Mouse (Mus musculus): ENCODE data around the gene Nsdhl. TPM values are rescaled to one million over a fixed set of nuclear protein-coding genes. Genes with fewer than 3 reads are reported as not detected.

Gene Nsdhl
- polyA plus RNA-seq, 1 experiment from 2014 or later = 45.0 TPM

GRCm38 (mm10) chrX:72921391-72921790, 3.0 kb downstream of the Nsdhl start:
- H3K4me3 ChIP-seq (ENCODE audit: low read depth, low read length) = no peak overlapping the region
- no peaks in the 10 kb centered on the region for H3K9me3 ChIP-seq (replicated peaks; ENCODE audit: control insufficient read depth, low read length)
- no peak overlapping the region for H3K27ac ChIP-seq (ENCODE audit: low read depth, low read length)
- ATAC-seq = no peak
- H3K27me3 ChIP-seq (replicated peaks; ENCODE audit: control insufficient read depth, insufficient read depth, low read length) = no peaks in the 10 kb centered on the region
- WGBS = 78% methylated on average over 2 of the region's 2 CpGs
- H3K4me1 ChIP-seq (ENCODE audit: control insufficient read depth, insufficient read depth, low read length) = 0 out of 2 replicates have a peak, but pooled peaks cover 3% of the 10 kb centered on the region
- no peak overlapping the region for H3K4me2 ChIP-seq (ENCODE audit: low read length)
- peaks cover 3% of the 10 kb centered on the region for H3K36me3 ChIP-seq (ENCODE audit: control insufficient read depth, insufficient read depth, low read length)
- H3K9ac ChIP-seq (ENCODE audit: low read length) = no peak overlapping the region
- no peak for DNase-seq (ENCODE audit: low spot score)

- Histone ChIP-seq H3K36me3 (ENCODE audit: control insufficient read depth, insufficient read depth, low read length) (peaks cover 17% of the 10 kb centered on the region), H3K4me1 (ENCODE audit: control insufficient read depth, insufficient read depth, low read length) (no peaks in the 10 kb centered on the region)
Measured at GRCm38 (mm10) chrX:72953464-72953863, 35.1 kb downstream of the Nsdhl start.

DNA sequence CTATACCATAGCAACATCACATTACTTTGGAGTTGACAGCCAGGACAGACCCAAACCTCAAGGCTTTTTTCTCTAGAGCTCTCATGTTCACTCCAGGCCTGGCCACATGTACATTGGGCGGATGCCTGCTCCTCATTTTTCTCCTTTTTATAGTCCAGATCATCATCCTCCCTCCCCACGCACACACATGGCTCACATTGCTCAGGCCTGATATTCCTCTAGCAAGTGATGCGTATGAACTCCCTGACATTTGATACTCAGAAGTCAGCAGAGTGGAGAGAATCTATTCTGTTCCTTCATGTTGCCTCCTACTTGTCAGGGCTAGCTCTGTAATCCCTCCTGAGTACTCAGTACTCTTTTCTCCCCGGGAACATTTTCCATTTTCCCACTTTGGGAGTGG, 38.1 kb downstream of the Nsdhl start:
- Histone ChIP-seq H3K36me3 (ENCODE audit: control insufficient read depth, insufficient read depth, low read length) (peaks cover 21% of the 10 kb centered on the region), H3K4me1 (ENCODE audit: control insufficient read depth, insufficient read depth, low read length) (no peaks in the 10 kb centered on the region), H3K27ac (ENCODE audit: low read depth, low read length) (no peak overlapping the region), H3K4me3 (ENCODE audit: low read depth, low read length) (no peak overlapping the region), H3K9ac (ENCODE audit: low read length) (no peak overlapping the region), H3K27me3 (replicated peaks; ENCODE audit: control insufficient read depth, insufficient read depth, low read length) (no peaks in the 10 kb centered on the region), H3K9me3 (replicated peaks; ENCODE audit: control insufficient read depth, low read length) (no peaks in the 10 kb centered on the region), H3K4me2 (ENCODE audit: low read length) (no peak overlapping the region)
- WGBS = 86% methylated on average over 4 of the region's 4 CpGs
- DNase-seq (ENCODE audit: low spot score) = no peak
- ATAC-seq = no peak

More at GRCm38 (mm10) chrX:72953464-72953863, 35.1 kb downstream of the Nsdhl start:
- Histone ChIP-seq H3K9ac (ENCODE audit: low read length) (no peak overlapping the region), H3K27ac (ENCODE audit: low read depth, low read length) (no peak overlapping the region), H3K27me3 (replicated peaks; ENCODE audit: control insufficient read depth, insufficient read depth, low read length) (no peaks in the 10 kb centered on the region), H3K9me3 (replicated peaks; ENCODE audit: control insufficient read depth, low read length) (no peaks in the 10 kb centered on the region), H3K4me3 (ENCODE audit: low read depth, low read length) (no peak overlapping the region), H3K4me2 (ENCODE audit: low read length) (no peak overlapping the region)
- no peak for ATAC-seq
- no peak for DNase-seq (ENCODE audit: low spot score)
- WGBS = 79% methylated on average over 4 of the region's 4 CpGs

DNA sequence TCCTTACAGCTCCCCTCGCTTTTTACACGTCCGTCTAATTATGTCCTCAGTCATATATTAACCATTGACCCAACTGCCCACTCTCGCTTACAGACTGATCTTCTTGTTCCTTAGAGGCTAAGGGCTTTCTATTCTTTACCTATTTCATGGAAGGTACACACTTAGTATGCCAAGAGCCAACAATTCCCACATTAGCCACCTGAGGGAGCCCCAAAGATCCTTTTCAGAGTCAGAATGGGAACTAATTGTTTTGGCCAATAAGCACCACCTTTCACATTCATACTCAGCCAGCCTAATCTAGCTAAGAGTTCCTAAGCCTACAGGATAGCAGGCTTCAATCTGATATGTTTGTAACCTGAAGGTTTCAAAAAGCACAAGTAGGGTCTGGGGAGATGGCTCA, 42.1 kb downstream of the Nsdhl start:
- Histone ChIP-seq H3K4me2 (ENCODE audit: low read length) (no peak overlapping the region), H3K4me3 (ENCODE audit: low read depth, low read length) (no peak overlapping the region), H3K9ac (ENCODE audit: low read length) (no peak overlapping the region), H3K27me3 (replicated peaks; ENCODE audit: control insufficient read depth, insufficient read depth, low read length) (no peaks in the 10 kb centered on the region), H3K36me3 (ENCODE audit: control insufficient read depth, insufficient read depth, low read length) (peaks cover 13% of the 10 kb centered on the region; the same call in 1 of the 2 replicates), H3K4me1 (ENCODE audit: control insufficient read depth, insufficient read depth, low read length) (no peaks in the 10 kb centered on the region), H3K27ac (ENCODE audit: low read depth, low read length) (no peak overlapping the region), H3K9me3 (replicated peaks; ENCODE audit: control insufficient read depth, low read length) (no peaks in the 10 kb centered on the region)
- WGBS = 80% methylated on average over 4 of the region's 4 CpGs
- no peak for ATAC-seq
- no peak for DNase-seq (ENCODE audit: low spot score)

- whole genome bisulfite sequencing = 71% methylated on average over 3 of the region's 3 CpGs
Measured at GRCm38 (mm10) chrX:72961511-72961910, 43.2 kb downstream of the Nsdhl start.

GRCm38 (mm10) chrX:72962743-72963142, 44.4 kb downstream of the Nsdhl start:
- H3K27ac ChIP-seq (ENCODE audit: low read depth, low read length) = no peak overlapping the region
- 77% methylated on average over 3 of the region's 3 CpGs for WGBS
- H3K4me1 ChIP-seq (ENCODE audit: control insufficient read depth, insufficient read depth, low read length) = no peaks in the 10 kb centered on the region
- H3K9ac ChIP-seq (ENCODE audit: low read length) = no peak overlapping the region
- H3K4me3 ChIP-seq (ENCODE audit: low read depth, low read length) = no peak overlapping the region
- no peak overlapping the region for H3K4me2 ChIP-seq (ENCODE audit: low read length)
- no peak for DNase-seq (ENCODE audit: low spot score)
- peaks cover 5% of the 10 kb centered on the region; the same call in 1 of the 2 replicates for H3K36me3 ChIP-seq (ENCODE audit: control insufficient read depth, insufficient read depth, low read length)
- ATAC-seq = no peak
- H3K9me3 ChIP-seq (replicated peaks; ENCODE audit: control insufficient read depth, low read length) = no peaks in the 10 kb centered on the region
- H3K27me3 ChIP-seq (replicated peaks; ENCODE audit: control insufficient read depth, insufficient read depth, low read length) = no peaks in the 10 kb centered on the region

More at GRCm38 (mm10) chrX:72961511-72961910, 43.2 kb downstream of the Nsdhl start:
- Histone ChIP-seq H3K27me3 (replicated peaks; ENCODE audit: control insufficient read depth, insufficient read depth, low read length) (no peaks in the 10 kb centered on the region), H3K9me3 (replicated peaks; ENCODE audit: control insufficient read depth, low read length) (no peaks in the 10 kb centered on the region), H3K4me2 (ENCODE audit: low read length) (no peak overlapping the region), H3K9ac (ENCODE audit: low read length) (no peak overlapping the region), H3K4me3 (ENCODE audit: low read depth, low read length) (no peak overlapping the region), H3K36me3 (ENCODE audit: control insufficient read depth, insufficient read depth, low read length) (peaks cover 9% of the 10 kb centered on the region; the same call in 1 of the 2 replicates), H3K27ac (ENCODE audit: low read depth, low read length) (no peak overlapping the region), H3K4me1 (ENCODE audit: control insufficient read depth, insufficient read depth, low read length) (no peaks in the 10 kb centered on the region)
- DNase-seq (ENCODE audit: low spot score) = no peak
- ATAC-seq = no peak

DNA sequence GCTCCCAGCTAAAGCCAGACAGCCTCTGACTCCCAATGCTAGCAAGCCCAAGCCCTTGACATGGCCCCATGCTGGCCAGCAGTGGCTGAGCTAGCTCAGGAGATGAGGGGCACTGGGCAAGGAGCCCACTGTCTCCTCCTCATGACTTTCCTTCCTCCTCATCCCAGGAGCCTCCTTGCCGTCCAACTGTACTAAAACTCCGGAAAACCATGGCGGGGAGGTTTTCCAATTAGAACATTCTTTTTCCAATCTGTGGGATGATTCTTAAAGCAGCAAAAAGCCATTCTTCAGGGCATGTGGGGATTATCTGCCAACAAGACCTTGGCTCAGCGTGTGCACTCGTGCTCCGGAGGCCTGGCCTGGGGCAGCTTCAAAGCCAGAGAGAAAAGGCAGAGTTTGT, 64.5 kb downstream of the Nsdhl start:
- WGBS = 68% methylated on average over 6 of the region's 6 CpGs
- ATAC-seq = no peak

DNA sequence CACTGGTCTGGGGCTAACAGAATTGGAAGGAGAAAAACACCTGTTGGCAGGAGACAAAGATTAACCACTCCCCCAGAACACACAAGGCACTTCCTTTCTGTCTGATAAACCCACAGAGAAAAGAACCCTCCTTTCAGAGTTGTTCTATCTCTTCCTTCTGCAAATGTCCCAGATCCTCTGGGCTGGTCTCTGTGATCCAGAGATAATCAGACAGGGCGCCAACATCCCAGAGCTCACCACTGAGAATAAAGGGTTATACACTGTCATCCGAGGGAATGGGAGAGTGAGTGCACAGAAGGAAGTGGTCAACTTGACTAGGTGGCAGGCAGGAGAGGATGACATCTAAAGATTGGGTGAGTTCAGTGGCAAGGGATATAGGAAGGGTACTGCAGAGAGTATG, 67.2 kb downstream of the Nsdhl start:
- Histone ChIP-seq H3K4me2 (ENCODE audit: low read length) (no peak overlapping the region), H3K36me3 (ENCODE audit: control insufficient read depth, insufficient read depth, low read length) (no peaks in the 10 kb centered on the region), H3K4me3 (ENCODE audit: low read depth, low read length) (no peak overlapping the region), H3K27me3 (replicated peaks; ENCODE audit: control insufficient read depth, insufficient read depth, low read length) (no peaks in the 10 kb centered on the region), H3K9ac (ENCODE audit: low read length) (no peak overlapping the region), H3K27ac (ENCODE audit: low read depth, low read length) (no peak overlapping the region), H3K9me3 (replicated peaks; ENCODE audit: control insufficient read depth, low read length) (no peaks in the 10 kb centered on the region), H3K4me1 (ENCODE audit: control insufficient read depth, insufficient read depth, low read length) (no peaks in the 10 kb centered on the region)
- ATAC-seq = no peak
- 85% methylated on average over 2 of the region's 2 CpGs for WGBS
- DNase-seq (ENCODE audit: low spot score) = no peak

More for the DNA sequence above, 64.5 kb downstream of the Nsdhl start:
- Histone ChIP-seq H3K4me2 (ENCODE audit: low read length) (no peak overlapping the region), H3K36me3 (ENCODE audit: control insufficient read depth, insufficient read depth, low read length) (no peaks in the 10 kb centered on the region), H3K27ac (ENCODE audit: low read depth, low read length) (no peak overlapping the region), H3K4me1 (ENCODE audit: control insufficient read depth, insufficient read depth, low read length) (no peaks in the 10 kb centered on the region), H3K4me3 (ENCODE audit: low read depth, low read length) (no peak overlapping the region), H3K27me3 (replicated peaks; ENCODE audit: control insufficient read depth, insufficient read depth, low read length) (no peaks in the 10 kb centered on the region), H3K9ac (ENCODE audit: low read length) (no peak overlapping the region), H3K9me3 (replicated peaks; ENCODE audit: control insufficient read depth, low read length) (no peaks in the 10 kb centered on the region)
- DNase-seq (ENCODE audit: low spot score) = no peak

GRCm38 (mm10) chrX:72986841-72987519, 68.6 kb downstream of the Nsdhl start, which contains the start of gene Zfp185:
Gene Zfp185, plus strand, starts transcription at chrX:72987339.
- Histone ChIP-seq H3K4me2 (ENCODE audit: low read length) (peak within 1 kb of the TSS; percentile 54), H3K9ac (ENCODE audit: low read length) (peak within 1 kb of the TSS; percentile 29; the same call in 1 of the 2 replicates), H3K27ac (ENCODE audit: low read depth, low read length) (no peak within 1 kb of the TSS), H3K36me3 (ENCODE audit: control insufficient read depth, insufficient read depth, low read length) (no peaks in the 10 kb centered on the region), H3K4me1 (ENCODE audit: control insufficient read depth, insufficient read depth, low read length) (no peaks in the 10 kb centered on the region), H3K27me3 (replicated peaks; ENCODE audit: control insufficient read depth, insufficient read depth, low read length) (no peaks in the 10 kb centered on the region), H3K4me3 (ENCODE audit: low read depth, low read length) (peak within 1 kb of the TSS; percentile 29), H3K9me3 (replicated peaks; ENCODE audit: control insufficient read depth, low read length) (no peaks in the 10 kb centered on the region)
- ATAC-seq (peak; percentile 82), DNase-seq (ENCODE audit: low spot score) (peak; percentile 13)
- WGBS = 32% methylated on average over 41 of the region's 45 CpGs

Measured in forebrain, embryonic 14.5 days (tissue).